Mouse (Mus musculus) MEL (cell line): Measurements from ENCODE around the gene Gm20388.

ENCODE experiments used
- BHLHE40 ChIP-seq: IDR thresholded peaks from 2 replicates; pipeline ENCODE4 v1.6.1; 2012; ENCODE audit warnings: low read depth, mild to moderate bottlenecking, inconsistent platforms, low read length, improper control_type of control experiment, borderline replicate concordance
- CHD2 ChIP-seq: IDR thresholded peaks from 2 replicates; pipeline ENCODE4 v1.6.1; 2011; ENCODE audit warnings: low read length, improper control_type of control experiment
- CTCF ChIP-seq, 3 experiments: IDR thresholded peaks in 2 of 3; conservative IDR thresholded peaks in 1 of 3; 2 replicates each; pipeline ENCODE4 v1.5.1; 2011 to 2012; ENCODE audit warnings: low read length in 3 of 3, low read depth in 2 of 3, mild to moderate bottlenecking in 2 of 3, improper control_type of control experiment in 1 of 3, inconsistent platforms in 1 of 3, mixed read lengths in 1 of 3, moderate library complexity in 1 of 3; ENCODE audit not compliant: control insufficient read depth in 1 of 3, insufficient read depth in 1 of 3, poor library complexity in 1 of 3, severe bottlenecking in 1 of 3
- EP300 ChIP-seq, 2 experiments: IDR thresholded peaks; 2 replicates each; pipeline ENCODE4 v1.6.1; 2011; ENCODE audit warnings: improper control_type of control experiment in 2 of 2, low read length in 2 of 2, low read depth in 1 of 2, mild to moderate bottlenecking in 1 of 2
- ETS1 ChIP-seq: IDR thresholded peaks from 2 replicates; pipeline ENCODE4 v1.6.1; 2012; ENCODE audit warnings: low read depth, mild to moderate bottlenecking, inconsistent platforms, low read length, improper control_type of control experiment, moderate library complexity
- JUND ChIP-seq: IDR thresholded peaks from 2 replicates; pipeline ENCODE4 v1.6.1; 2011; ENCODE audit warnings: low read depth, mild to moderate bottlenecking, improper control_type of control experiment, low read length
- POLR2A ChIP-seq, 2 experiments: IDR thresholded peaks; 2 replicates each; pipeline ENCODE4 v1.6.1; 2011 to 2012; ENCODE audit warnings: low read length in 2 of 2, mild to moderate bottlenecking in 2 of 2, control low read depth in 1 of 2, improper control_type of control experiment in 1 of 2, low read depth in 1 of 2, moderate library complexity in 1 of 2; ENCODE audit not compliant: control insufficient read depth in 1 of 2, insufficient read depth in 1 of 2, poor library complexity in 1 of 2
- POLR2AphosphoS2 ChIP-seq: IDR thresholded peaks from 2 replicates; pipeline ENCODE4 v1.6.1; 2011; ENCODE audit warnings: low read length, improper control_type of control experiment
- TAL1 ChIP-seq: IDR thresholded peaks from 2 replicates; pipeline ENCODE4 v1.6.1; 2012; ENCODE audit warnings: mild to moderate bottlenecking, inconsistent platforms, low read length, moderate library complexity, mixed read lengths
- TCF12 ChIP-seq: IDR thresholded peaks from 2 replicates; pipeline ENCODE4 v1.6.1; 2014; ENCODE audit warnings: low read depth, mild to moderate bottlenecking, inconsistent platforms, low read length, improper control_type of control experiment, moderate library complexity
- USF1 ChIP-seq: IDR thresholded peaks from 2 replicates; pipeline ENCODE4 v1.6.1; 2014; ENCODE audit warnings: low read depth, mild to moderate bottlenecking, inconsistent platforms, low read length, improper control_type of control experiment, moderate library complexity
- ZNF384 ChIP-seq: IDR thresholded peaks from 2 replicates; pipeline ENCODE4 v1.6.1; 2012; ENCODE audit warnings: low read depth, mild to moderate bottlenecking, inconsistent platforms, low read length, improper control_type of control experiment

- no peak for TF ChIP-seq TCF12
- no peak for TF ChIP-seq POLR2A (IDR thresholded peaks at IDR 0.05; ENCODE audit: control insufficient read depth in 1 of 2, insufficient read depth in 1 of 2, low read depth in 1 of 2, low read length in 2 of 2, poor library complexity in 1 of 2)
- no peak for TF ChIP-seq ZNF384
- no peak for TF ChIP-seq POLR2AphosphoS2
- TF ChIP-seq EP300 (IDR thresholded peaks at IDR 0.05; ENCODE audit: low read depth in 1 of 2, low read length in 2 of 2), result no peak
- no peak for TF ChIP-seq CTCF (IDR thresholded peaks at IDR 0.05 in 2 of 3, conservative IDR thresholded peaks at IDR 0.05 in 1 of 3; ENCODE audit: control insufficient read depth in 1 of 3, insufficient read depth in 1 of 3, low read depth in 2 of 3, low read length in 3 of 3, poor library complexity in 1 of 3, severe bottlenecking in 1 of 3)
- no peak for TF ChIP-seq JUND
- no peak for TF ChIP-seq BHLHE40
- no peak for TF ChIP-seq USF1
- no peak for TF ChIP-seq ETS1
- TF ChIP-seq TAL1, result no peak
- TF ChIP-seq CHD2, result no peak
Observed at GRCm38 (mm10) chr8:122637230-122637629, 2726.6 kb downstream of the Gm20388 start.
